Mouse (Mus musculus): ENCODE measurements around the gene Heatr9.

Heatr9 gene

GRCm38 (mm10) chr11:83533192-83533591, 11.2 kb upstream of the Heatr9 start:
- DNase-seq (ENCODE audit: low read depth, low spot score) = no peak

GRCm38 (mm10) chr11:83530360-83530759, 8.4 kb upstream of the Heatr9 start, which contains the start of gene Ccl5:
Gene Ccl5, minus strand, starts transcription at chr11:83530518.
- DNase-seq (ENCODE audit: low read depth, low spot score) = peak; percentile 44

DNA sequence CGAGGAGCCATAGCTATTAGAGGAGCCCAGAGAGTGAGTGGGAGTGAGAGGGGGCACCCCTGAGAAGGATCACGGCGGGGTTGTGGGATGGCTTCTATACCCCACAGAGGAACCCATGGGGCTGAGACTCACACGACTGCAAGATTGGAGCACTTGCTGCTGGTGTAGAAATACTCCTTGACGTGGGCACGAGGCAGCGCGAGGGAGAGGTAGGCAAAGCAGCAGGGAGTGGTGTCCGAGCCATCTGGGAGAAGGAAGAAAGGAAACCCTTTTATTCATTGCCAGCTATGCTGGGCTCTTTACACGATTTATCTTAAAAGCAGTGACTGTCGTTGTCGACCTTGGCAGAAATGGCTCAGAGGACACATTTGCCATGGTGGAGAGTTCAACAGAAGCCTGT, 7.0 kb upstream of the Heatr9 start:
- DNase-seq (ENCODE audit: low read depth, low spot score) = no peak

- DNase-seq (ENCODE audit: low read depth, low spot score) = no peak
Observed at GRCm38 (mm10) chr11:83518371-83518770, 3.6 kb downstream of the Heatr9 start.

DNA sequence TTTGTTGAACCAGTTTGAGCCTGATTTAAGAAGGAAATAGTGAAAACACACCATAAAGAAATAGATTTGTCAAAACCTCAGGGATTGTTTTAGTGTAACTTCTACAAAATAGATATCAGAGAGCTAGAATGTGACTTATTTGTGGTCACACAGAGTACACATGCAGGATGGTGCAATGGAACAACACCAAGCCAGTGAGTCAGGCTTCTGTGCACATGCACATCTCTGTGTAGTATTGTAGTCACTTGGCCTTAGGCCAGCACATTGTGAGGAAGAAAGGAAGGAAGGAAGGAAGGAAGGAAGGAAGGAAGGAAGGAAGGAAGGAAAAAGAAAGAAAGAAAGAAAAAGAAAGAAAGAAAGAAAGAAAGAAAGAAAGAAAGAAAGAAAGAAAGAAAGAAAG, 4.8 kb downstream of the Heatr9 start:
- no peak for DNase-seq (ENCODE audit: low read depth, low spot score)

GRCm38 (mm10) chr11:83509521-83509920, 12.5 kb downstream of the Heatr9 start:
- no peak for DNase-seq (ENCODE audit: low read depth, low spot score)

DNA sequence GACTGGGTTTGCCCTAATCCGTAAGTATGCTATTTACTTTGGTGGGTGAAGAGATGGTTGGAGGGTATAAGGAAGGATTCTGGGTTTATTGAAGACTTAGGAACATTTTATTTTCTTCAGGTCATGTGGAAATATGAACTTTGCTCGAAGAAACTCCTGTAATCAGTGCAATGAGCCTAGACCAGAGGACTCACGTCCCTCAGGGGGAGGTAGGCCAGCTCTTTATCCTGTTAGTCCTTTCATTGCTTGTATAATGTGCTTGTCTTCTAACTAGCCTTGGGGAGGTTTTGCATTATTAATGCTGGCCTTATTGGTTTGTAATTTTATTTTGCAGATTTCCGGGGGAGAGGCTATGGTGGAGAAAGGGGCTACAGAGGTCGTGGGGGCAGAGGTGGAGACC, 17.7 kb downstream of the Heatr9 start:
- no peak for DNase-seq (ENCODE audit: low read depth, low spot score)

GRCm38 (mm10) chr11:83495571-83495970, 26.4 kb downstream of the Heatr9 start:
- no peak for DNase-seq (ENCODE audit: low read depth, low spot score)

DNA sequence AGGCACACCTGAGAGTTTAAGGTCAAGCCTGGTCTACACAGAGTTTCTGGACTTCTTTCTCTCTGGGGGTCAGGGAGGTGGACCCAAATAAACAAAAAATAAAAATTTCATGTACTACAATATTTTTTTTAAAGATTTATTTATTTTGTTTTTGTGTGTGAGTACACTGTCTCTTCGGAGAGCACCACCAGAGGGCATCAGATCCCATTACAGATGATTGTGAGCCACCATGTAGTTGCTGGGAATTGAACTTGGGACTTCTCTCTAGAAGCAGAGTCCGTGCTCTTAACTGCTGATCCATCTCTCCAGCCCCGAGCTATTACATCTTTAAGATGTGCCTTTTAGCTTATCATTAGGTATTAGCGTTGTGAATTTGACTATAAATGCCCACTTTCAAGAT, 30.5 kb downstream of the Heatr9 start:
- peak; percentile 25 for DNase-seq (ENCODE audit: low read depth, low spot score)

DNA sequence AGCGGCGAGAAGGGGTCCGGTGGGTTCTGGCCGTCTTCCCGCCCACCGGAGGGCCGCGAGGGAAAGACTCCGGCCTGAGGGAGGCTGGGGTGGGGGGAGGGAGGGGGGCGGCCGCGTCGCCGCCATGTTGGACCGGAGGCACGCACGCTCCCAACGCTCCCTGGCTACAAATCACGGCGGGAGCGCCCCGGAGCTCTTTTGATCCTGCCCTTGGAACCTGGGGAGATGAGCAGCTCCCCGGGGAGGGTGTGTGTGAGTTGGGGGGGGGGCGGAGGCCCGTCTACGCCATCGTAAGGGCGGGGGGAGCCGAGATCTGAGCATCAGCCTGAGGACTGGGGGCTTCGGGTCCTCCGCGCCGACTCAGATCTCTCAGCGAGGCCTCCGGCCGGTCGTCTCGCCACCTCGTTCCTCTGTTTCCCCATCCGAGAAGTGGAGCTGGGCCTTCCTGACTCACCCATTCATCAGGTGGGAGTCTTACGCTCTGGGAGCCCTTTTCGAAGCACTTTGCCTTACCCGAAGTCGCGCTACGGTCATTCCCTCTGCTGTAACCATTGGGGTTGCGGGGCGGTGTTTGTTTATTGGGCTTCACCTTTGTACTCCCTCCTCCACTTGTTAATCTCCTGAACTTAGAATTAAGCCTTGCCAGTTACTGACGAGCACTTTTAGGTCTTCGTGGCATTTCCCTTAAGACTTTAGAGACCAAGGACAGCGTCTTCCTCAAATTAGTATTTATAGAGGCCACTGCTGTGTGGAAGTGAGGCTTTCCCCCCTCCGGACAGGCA, 48.5 kb downstream of the Heatr9 start:
- no peak for DNase-seq (ENCODE audit: low read depth, low spot score)

DNA sequence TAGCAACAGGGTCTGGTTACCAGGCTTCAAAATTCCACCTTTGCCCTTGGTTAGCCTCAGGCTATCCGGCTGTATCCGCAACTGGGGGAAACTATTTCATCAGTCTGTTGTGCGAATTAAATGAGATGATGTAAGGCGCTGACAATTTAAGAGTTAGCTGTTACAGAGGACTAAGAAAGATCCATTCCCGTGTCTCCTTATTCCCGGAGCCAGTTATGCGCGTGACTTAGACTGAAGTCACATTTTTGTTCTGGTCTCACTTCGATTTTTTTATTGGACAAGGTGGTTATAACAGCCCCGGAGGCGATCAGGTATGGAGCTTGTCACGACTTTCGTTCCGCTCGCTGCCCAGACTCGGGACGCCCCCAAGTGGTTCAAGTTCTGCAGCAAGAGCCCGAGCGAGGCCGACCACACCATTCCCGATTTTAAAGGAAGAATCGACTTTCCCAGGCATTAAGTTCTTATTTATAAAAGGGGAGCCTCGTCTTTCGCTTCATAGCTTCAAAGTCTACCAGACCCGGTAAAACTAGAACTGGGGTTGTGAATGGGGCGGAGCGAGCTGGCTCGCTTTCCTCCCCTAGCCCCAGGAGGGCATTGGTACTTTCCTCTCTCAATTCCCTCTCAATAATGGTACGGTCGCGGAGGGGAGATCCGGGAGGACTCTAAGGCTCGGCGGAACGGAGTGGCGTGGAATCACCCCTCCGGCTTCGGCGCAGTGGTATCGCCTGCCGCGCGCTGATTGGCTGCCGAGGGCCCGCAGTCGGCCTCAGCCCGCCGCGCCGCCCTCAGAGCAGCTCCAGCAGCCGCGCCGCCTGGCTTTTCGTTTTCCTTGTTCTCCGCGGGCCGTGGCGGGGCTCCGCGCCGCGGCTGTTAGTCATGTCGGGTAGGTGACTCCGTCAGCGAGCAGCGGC, 49.4 kb downstream of the Heatr9 start, which contains the start of gene Taf15:
TSS of gene Taf15 (plus strand) at position 763 of the 911 bp plus-strand sequence.
- DNase-seq (ENCODE audit: low read depth, low spot score) = peak; percentile 100

DNA sequence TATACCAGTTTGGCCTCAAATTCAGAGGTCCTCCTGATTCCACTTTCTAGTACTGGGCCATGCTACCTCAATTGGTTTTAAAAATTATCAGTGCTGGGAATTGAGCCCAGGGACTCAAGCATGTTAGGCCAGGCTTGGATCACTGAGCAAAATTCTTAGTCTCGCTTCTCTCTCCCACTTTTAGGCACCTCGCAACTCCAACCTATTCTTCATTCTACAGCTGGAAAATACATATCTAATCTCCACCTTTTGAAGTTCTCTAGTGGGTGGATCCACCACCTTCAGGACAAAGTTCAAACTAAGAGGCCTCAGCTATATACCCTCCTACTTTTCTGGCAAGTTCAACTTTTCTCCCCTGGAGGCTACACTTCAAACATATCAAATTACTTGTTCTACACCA, 50.2 kb downstream of the Heatr9 start:
- DNase-seq (ENCODE audit: low read depth, low spot score) = no peak

DNA sequence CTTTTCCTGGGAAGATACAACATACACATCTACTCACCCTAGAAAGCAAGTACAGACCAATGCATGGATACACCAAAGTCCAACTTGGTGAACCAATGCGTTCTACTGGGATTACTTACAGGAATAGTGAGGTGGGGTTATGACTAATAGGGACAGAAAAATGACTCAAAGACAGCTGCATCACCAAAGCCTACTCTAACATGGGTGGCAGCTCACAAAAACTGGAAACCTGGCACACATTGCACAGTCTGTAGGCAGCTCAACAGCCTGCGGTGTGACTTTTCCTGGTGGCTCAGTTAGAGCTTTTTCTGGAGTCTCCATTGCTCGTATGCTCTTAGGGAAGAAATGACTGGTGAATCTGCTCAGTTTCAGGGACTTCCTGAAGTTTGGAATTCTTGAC, 53.2 kb downstream of the Heatr9 start:
- no peak for DNase-seq (ENCODE audit: low read depth, low spot score)

GRCm38 (mm10) chr11:83467120-83467652, 54.8 kb downstream of the Heatr9 start:
- DNase-seq (ENCODE audit: low read depth, low spot score) = no peak

DNA sequence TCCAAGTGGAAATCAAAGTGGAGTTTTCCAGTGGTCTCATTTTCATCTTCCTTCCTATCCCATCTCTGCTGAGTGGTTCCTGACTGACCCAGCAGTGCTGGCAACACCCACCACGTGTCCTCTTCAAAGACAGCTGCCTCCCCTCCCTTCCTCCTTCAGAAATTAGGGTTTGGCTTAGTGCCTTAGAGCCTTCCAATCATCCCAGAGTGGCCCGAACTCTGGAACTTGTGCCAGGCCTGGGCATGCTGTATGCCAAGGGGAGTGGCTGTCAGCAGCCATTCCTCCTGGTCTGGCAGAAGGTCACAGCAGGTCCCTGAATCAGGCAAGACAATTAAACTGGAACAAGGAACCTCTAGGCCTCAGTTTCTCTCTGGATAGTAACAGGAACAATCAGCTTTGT, 56.0 kb downstream of the Heatr9 start:
- DNase-seq (ENCODE audit: low read depth, low spot score) = no peak

GRCm38 (mm10) chr11:83462711-83463244, 59.2 kb downstream of the Heatr9 start, which contains the start of gene Mmp28:
Gene Mmp28, minus strand, starts transcription at chr11:83463071.
- peak; percentile 16 for DNase-seq (ENCODE audit: low read depth, low spot score)
